Mouse (Mus musculus) urinary bladder, postnatal 14 days (tissue): ENCODE measurements around the gene Acox2.
A peak's percentile ranks its signal among the peaks of the same experiment; 100 is the strongest.
"Not testable (repeated sequence)": the region's sequence is repeated elsewhere in the genome, so short reads cannot be mapped to it uniquely, and the experiment has no call there.

Experiments used
- DNase-seq: peaks from one replicate; pipeline ENCODE4 v3.0.0; 2021; ENCODE audit warnings: low spot score

Gene Acox2

DNA sequence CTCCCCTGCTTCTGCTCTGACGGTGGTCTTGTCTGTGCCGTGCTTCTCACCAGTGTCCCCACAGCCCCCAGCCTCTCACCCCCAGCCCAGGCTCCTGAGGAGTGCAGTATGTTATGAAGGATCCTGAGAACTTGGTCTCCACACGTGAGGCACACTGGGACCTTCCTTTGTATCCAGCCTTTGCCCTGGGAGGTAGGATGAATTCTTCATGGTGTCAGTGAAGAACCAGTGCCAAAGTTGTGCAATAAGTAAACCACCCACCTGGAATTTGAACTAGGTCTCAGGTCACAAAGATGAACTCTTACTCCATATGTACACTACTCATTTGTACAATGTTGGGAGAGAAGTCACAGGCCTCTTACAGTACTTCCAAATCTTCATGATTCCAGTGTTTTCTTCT, at the start of gene Acox2:
Acox2 (minus strand) TSS at position 188 of the 400 bp plus-strand sequence.
- DNase-seq = no peak

DNA sequence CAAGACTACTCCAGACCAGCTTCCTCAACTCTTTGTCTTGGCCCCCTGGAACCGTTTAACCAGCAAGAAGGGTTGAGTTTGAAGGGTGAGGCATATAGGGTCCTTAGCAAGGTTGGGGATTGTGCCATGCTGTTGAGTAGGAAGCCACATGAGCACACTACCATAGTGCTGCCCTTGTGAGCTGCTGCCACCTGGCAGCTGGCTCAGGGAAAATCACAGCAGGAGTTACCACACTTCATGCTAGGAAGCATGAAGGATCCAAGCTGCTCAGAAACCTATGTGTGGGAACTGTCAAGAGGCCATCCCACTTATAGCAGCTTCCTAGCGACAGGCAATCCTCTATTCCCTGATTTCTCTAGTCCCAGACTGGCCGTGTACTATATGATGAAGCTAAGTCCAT, 49.5 kb upstream of the Acox2 start:
- DNase-seq = no peak

DNA sequence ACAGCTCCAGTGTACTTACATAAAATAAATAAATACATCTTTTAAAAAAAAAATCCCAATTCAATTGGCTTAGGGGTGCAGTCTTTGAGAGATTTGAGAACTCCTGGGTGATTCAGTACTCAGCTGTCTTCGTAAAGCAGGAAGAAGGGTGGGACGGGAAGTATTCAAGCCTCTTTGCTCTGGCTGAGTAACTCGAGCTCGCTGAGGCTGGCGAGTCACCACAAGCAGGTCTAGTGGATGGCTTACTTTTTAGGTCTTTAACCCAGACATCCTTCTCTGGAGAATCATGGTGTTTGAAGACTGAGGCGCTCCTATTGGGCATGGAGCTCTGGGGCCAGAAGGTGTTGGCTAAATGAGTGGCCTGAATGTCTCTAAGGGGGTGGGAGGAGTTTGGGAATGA, 47.7 kb upstream of the Acox2 start:
- no peak for DNase-seq

DNA sequence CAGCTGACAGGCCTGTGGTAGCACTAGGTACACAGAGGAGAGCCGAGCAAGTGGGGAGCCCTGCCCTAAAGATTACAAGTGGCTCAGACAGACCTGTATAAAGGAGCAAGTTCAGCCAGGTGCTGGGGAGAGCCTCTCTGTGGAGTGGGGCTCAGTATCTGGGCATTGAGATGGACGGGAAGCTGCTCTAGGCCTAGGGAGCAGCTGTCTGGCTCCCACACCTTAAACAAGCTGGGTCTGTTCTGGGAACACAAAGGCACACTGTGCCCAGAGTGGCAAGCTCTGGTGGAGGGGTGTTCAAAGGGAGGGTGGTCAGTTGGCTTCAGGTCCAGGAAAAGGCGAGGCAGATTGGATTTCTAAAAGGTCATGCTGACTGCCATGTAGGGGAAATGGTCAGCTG, 45.9 kb upstream of the Acox2 start:
- DNase-seq = no peak

DNA sequence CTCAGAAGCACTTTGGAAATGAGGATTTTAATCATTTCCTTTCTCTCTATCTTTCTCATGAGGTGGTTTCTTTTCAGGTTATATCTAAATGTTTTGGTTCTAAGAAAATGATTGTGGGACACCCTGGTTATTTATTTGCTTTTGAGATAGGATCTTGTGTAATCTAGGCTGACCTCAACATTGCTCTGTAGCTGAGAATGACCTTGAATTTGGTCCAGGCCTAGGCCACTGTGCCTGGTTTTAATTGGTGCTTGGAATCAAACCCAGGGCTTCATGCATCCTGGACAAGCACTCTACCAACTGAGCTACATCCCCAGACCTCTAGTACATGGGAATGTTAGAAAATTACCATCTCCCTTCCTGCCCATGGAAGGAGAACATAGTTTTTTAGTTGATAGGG, 44.9 kb upstream of the Acox2 start:
- DNase-seq = no peak

DNA sequence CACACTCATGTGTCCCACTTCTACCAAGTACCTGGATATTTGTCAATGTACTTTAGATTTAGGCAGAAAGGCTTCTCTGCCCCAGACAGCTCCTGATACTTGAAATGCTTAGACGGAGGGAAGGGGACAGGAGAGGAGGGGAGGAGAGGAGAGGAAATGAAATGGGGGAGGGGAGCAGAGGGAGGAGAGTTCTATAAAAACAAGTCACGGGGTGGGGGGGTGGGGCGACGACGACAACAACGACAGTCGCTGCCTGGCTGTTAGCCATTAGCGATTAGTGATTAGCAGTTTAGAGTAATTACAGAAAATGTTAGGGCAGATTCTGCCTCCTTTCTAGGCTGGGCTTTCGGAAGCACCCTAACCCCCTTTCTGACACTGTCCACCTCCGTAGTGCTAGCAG, 43.5 kb upstream of the Acox2 start:
- DNase-seq = no peak

DNA sequence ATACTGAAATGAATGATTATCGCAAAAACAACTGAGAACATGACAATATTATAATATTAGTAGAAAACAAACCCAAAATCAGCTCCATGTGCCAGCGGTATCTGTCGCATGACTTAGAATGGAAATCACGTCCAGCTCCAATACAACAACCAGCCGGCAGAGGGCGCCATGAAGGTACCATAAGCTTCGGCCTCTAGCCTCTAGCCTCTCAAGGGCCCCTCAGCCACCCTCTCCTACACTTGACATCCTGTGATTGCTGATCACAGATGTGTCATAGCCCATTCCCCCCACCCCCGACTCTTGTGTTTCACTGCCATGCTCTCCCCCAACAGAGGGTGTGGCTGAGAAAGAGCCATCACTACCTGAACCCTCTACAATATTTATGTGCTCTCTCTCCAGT, 41.1 kb upstream of the Acox2 start:
- DNase-seq = peak; percentile 44

DNA sequence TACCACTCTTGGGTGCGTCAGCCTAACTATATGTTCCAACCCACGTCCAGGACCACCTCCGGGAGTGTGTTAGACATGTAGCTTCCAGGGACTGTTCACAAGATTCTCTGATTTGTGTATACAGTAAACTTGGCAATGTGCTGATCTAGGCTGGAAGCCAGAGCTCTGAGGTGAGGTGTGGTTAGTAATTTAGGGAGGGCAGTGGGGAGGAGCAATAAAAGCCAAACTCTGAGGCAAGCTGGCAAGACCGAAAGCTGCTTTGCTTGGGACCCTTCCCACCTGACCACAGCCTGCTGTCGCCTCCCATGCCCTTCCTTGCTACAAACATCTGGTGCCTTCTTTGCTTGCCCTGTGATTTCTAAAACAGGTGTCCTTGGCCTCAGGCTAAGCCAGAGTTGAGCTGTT, 38.7 kb upstream of the Acox2 start:
- peak; percentile 40 for DNase-seq

DNA sequence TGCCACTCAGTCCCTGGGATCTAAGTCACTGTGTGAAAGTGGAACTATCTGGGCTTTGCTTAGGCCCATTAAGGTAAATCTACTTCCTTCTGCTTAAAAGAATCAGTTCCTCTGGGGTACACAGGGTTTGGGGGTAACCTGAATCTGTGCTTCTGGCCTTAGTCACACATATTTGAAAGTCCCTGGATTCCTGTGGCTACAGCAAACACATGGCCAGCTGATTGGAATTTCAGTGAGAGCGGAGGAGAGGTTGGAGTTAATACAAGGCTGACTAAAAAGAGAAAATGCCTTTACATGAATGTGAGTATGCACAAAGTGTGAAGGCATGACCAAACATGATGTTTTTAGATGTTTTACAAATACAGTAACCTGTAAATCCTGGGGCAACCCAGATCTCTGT, 35.1 kb upstream of the Acox2 start:
- no peak for DNase-seq

DNA sequence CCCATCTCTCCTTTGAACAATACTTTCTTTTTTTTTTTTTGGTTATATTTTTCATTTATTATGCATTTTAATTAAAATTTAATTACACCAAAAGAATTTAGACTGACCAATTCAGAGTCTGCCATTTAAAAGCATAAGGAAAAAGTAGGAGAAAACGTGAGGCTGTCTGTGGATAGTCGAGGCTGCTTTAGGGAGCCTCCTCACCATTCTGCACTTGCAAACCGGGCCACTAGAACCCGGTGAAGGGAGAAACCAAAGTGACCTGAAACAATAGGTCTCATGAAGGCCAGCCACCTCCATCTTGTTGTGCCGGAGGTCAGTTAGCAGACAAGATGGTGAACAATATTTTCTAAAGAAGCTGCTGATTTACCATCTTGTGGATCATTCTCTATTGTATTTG, 27.4 kb upstream of the Acox2 start:
- peak; percentile 26 for DNase-seq

DNA sequence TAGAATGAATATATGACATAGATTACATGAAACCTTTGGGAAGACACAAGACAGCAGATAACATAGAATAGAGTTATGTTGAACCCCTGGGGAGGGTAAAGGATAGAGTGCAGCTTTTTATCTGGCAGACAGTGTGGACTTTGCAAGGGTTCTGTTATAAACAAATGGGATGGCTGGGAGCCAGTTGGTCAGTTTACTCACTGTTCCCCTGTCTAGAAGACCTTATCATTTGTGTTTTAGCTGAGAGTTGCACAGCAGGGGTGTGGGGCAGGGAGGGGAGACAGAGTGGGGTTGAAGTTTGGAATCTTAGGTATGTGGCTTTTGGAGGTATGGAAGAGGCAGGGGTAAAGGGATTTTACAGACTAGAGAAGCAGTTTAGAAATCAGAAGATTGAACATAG, 24.6 kb upstream of the Acox2 start:
- DNase-seq = no peak

DNA sequence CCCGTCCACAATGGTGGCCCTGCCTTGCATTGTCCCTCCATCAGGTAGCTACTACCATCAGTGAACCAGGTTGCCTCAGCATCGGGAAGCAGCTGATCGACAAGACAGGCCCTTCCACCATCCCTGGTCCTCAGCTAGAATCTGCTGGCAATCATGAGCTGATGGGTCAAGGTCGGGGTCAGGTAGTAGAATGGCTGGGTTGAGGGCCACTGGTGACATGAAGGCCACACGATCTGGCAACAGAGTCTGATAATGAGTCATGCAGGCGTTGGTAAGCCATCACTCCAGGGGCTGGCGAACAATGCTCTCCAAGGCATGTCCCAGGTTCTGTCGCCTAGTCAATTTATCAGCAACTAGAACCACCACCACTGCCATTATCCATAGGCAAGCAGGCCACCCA, 12.1 kb upstream of the Acox2 start:
- not testable (repeated sequence) for DNase-seq

DNA sequence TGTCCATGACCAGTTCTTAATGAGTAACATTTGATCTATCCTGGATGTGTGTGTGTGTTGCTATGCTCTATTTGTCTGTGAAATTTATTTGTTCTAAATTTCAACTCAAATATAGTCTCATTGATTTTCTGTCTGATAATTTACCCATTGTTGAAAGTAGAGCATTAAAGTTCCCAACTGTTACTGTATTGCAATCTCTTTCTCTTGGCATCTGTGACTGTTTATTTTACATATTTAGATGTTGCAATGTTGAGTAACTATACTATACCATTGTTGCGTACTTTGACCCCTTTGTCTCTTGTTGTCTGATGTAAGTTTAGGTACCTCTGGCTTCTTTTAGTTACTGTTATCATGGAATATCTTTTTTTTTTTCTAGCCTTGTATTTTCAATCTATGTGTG, 5.2 kb upstream of the Acox2 start:
- no peak for DNase-seq

DNA sequence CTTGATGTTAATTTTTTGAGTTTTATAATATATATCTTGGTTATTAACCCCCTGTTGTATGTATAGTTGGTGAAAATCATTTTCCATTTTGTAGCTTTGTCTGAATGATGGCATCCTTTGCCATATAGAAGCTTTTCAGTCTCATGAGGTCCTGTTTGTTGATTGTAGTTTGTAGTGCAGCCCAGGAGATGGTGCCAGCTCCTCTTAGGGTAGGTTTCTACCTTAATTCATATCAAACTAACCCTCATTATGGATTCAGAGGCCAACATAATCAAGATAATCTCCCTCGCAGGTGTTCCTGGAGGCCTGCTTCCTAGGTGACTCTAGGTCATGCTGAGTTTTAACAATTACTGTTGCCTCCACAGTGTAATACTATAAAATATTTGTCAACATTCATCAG, 3.1 kb upstream of the Acox2 start:
- no peak for DNase-seq

DNA sequence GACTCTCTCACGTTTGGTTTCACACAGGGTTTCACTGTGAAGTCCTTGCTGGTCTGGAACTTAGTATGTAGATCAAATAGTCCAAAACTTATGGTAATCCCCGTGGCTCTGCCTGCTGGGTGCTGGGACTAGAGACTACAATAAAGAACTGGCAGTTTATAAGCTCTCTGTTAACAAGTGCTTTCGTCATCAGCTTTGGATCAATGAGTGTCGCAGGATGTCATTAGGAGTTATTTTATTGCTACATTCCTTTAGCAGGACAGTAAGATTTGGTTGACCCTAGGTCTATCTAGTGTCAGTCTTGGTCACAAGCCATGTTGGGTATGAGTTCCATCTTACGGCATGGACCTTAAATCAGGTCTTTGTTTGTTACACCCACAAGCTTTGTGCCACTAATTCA, 1.1 kb upstream of the Acox2 start:
- no peak for DNase-seq

DNA sequence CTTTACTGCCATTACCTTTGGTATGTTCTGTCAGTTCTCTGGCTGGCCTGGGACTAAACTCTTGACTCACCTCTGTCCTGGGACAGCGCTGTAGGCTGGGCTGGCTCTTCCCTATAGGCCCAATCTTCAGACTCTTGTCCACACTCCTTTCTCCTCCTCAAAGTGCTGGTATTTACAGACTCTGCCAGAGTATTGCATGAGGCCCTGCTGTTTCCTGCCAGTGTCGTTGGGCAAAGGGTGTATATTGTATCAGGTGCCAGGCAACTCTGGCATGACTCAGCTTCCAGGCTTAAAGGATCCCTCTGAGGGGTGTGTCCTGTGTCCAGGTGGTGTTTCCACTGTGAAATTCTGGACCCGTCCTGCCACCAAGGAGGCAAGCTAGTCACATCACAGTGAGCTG, 401 bp downstream of the Acox2 start:
- peak; percentile 26 for DNase-seq

DNA sequence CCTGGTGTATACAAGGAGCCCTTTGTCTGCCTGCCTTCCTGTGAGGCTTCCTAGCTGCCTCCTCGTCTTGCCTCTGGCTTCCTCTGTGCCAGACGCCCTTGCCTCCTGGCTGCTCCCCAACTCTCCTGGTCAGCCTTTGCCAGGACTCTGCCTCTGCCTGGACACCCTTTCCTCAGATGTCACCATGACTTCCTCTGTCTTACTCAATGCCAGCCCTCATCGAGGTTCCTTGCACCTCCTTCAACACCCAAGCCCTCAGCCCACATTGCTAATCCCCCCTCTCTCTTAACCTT, 872 bp downstream of the Acox2 start:
- no peak for DNase-seq

DNA sequence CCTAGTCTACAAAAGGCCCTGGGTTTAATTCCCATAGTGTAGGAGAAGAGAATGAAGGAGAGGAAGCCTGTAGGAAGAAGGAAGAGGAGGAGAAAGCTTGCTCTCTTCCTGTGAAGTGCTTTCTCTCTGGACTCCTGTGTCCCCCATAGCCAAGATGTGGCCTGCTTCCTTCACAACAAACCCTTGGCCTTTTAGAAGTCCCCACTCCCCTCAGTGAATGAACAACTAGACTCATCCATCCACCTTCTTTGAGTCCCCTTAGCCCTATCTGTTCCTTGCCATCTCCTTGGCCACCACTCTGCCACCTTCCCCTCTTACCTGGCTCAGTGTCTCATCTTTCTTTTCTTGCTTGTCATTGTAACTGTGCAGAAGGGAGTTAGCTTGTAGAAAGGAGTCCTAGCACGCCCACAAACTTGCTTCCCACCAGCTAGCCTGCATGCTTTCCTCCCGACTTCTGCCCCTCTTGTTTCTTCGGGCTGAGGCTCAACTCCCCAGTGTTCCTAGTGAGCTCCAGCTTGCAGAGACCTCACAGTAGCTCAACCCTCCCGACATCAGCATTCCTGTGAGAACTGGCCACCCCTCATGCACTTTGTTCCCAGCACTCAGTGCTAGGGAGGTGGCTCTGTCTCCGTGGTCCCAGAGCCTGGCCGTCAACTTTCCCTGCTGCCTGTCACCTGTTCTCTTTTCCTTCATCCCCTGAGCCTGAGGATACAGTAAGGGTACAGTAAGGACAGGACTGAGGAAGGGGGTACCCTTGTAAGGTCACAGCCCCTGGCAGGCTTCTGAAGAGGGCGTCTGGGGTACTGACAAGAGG, 1.4 kb downstream of the Acox2 start:
- DNase-seq = no peak

DNA sequence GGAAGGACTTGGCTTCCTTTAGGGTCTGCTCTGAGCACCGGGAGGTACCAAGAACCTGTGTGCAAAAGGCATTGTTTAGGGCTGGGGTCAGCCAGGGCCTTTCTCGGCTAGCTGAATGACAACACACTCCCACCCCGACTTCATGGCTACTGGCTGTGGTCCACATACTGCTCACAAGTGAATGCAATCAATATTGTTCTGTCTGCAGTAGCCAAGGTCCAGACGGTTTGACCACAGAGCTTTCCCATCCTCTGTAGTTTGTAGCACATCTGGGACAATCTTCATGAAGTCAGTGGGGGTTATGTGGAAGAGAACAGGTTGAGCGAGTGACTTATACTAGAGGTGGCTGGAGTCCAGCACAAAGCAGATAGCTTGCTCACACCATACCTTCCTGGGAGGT, 2.3 kb downstream of the Acox2 start:
- DNase-seq = no peak

DNA sequence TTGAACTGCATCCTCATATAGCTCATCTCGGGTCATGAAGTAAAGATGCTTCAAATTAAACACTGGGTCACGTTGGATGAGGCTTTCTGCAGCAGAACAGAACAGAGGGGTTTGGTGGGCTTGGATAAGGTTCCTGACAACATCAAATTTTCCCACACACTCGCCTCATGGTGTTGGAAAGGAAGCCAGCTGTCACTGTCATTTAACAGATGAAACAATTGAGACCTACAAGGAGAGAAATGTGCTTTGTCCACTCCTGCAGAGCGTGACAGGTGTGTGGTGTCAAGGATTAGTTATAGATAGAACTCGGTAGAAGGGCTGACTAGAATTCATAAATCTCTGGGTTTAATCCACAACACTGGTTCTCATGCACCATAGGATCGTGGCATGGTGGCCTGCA, 3.1 kb downstream of the Acox2 start:
- no peak for DNase-seq

DNA sequence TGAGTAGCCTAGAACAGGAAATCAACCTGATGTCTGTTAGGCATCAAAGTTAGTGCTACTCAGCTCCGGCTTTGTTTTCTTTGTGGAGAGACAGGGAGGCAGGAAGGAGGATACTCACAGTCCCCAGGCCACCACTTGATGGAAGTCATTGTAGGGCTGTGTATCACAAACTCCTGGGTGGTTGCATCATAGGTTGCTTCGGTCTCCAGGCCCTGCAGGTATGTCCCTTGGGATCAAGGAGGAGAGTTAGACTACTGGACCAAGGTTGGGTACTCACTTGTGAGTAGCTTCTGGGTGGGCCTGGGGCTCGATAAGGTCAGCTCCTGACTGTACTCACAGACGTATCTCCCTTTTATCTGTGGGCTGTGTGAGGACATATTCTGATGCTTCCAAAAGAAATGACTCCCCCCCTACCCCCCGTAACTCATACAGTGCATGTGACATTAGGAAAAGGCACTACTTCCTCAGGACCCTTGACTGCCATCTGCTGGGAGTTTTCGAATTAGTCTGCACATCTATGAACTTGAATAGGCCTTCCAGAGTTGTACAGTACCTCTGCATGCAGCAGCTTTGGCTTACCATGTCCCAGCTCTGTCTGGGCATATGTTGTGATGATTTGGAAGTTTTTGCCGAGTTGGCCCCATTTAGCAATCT, 4.0 kb downstream of the Acox2 start:
- DNase-seq = peak; percentile 69

DNA sequence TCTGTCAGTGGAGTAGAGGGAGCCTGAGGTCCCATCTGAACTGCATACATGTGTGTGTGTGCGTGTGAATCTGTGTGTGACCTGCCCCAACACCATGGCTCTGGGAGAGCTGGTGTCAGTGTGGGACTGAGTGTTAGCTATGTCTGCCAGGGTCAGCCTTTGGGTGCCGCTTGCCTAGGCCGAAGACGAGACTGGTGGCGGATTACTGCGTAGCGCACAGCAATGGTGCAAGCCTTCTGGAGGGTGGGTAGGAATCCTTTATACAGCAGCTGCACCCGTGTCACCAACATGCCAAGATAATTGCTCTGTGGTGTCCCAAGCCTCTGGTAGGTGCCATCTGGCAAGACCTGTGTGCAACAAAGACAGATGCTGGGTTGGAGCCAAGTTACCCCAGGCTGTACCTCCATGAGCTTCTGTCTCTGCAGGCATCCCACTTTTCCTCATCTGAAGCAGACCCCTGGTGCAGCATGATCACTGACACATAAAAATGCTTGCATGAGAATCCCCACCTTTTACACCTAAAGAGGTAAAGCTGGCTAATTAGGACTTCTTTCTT, 7.7 kb downstream of the Acox2 start:
- DNase-seq = no peak

DNA sequence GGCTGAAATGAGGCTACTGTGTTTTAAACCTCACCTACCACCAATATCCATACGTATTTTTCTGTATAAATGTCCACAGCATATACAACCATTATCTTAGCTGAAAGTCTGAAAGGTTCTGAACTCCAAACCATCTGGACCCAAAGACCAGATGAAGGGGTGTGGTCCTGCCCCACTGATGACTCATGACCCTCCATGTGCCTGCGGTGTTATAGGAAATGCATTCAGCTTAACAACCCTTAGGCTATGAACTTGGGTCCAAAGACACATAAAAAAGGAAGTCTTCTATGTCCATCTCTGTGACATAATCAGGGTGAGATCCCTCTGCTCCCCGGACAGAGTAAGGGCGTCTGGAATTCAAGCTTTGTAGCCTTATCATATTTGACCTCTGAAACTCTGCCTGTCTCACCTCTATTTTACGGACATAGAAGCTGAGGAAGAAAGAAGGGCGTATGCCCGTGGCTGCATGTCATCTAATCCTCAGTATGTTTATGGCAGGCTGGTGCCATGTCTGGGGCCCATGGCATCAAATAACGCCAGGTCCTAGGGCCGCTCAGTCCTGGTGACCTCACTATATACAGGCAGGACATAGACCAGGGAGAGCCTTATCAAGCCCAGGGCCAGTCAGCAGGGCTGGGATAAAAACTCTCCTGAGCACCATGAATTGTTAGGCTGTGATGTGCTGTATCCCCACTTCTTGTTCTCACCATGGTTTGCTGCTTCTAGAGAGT, 8.8 kb downstream of the Acox2 start:
- no peak for DNase-seq
